Mouse (Mus musculus) lung, postnatal 0 days (tissue): Measurements from ENCODE around the gene Baz2b. TPM values are rescaled to one million over a fixed set of nuclear protein-coding genes. Genes with fewer than 3 reads are reported as not detected.

ENCODE experiments used
- ATAC-seq: fragments of 200-750 bp; cut with Nextera tagmentation; 2 replicates; pipeline ENCODE4 v1.8.0; 2017; ENCODE audit warnings: moderate library complexity
- DNase-seq: peaks from one replicate; pipeline ENCODE4 v3.0.0-alpha.2; 2016; ENCODE audit warnings: low spot score
- H3K27ac ChIP-seq: fragments of 300-500 bp; sonication (generic); 2 replicates; pipeline ENCODE4 v1.5.1; 2014; ENCODE audit warnings: antibody characterized with exemption, mild to moderate bottlenecking, low read length, mixed read lengths
- H3K27me3 ChIP-seq: fragments of 300-500 bp; sonication (generic); replicated peaks from 2 replicates; pipeline ENCODE4 v1.6.1; 2014; ENCODE audit warnings: low read length, mixed read lengths; ENCODE audit not compliant: insufficient read depth
- H3K36me3 ChIP-seq: fragments of 300-500 bp; sonication (generic); 2 replicates; pipeline ENCODE4 v1.6.1; 2014; ENCODE audit warnings: low read length, mixed read lengths; ENCODE audit not compliant: insufficient read depth
- H3K4me1 ChIP-seq: fragments of 300-500 bp; sonication (generic); 2 replicates; pipeline ENCODE4 v1.6.1; 2014; ENCODE audit warnings: antibody characterized with exemption, low read depth, low read length, mixed read lengths; ENCODE audit not compliant: insufficient read depth
- H3K4me2 ChIP-seq: fragments of 300-500 bp; sonication (generic); replicated peaks from 2 replicates; pipeline ENCODE4 v1.6.1; 2014; ENCODE audit warnings: low read depth, mild to moderate bottlenecking, low read length, moderate library complexity, mixed read lengths
- H3K4me3 ChIP-seq: fragments of 300-500 bp; sonication (generic); 2 replicates; pipeline ENCODE4 v1.5.1; 2014; ENCODE audit warnings: low read depth, low read length
- H3K9ac ChIP-seq: fragments of 300-500 bp; sonication (generic); replicated peaks from 2 replicates; pipeline ENCODE4 v1.6.1; 2014; ENCODE audit warnings: low read depth, mild to moderate bottlenecking
- H3K9me3 ChIP-seq: fragments of 300-500 bp; sonication (generic); 2 replicates; pipeline ENCODE4 v1.6.1; 2016; ENCODE audit warnings: low read length, mixed read lengths
- CTCF ChIP-seq: IDR thresholded peaks from 2 replicates; pipeline ENCODE4 v1.5.1; 2016; ENCODE audit warnings: antibody characterized with exemption, mild to moderate bottlenecking
- EP300 ChIP-seq: IDR thresholded peaks from 2 replicates; pipeline ENCODE4 v1.6.1; 2016; ENCODE audit warnings: antibody characterized with exemption, mild to moderate bottlenecking, control low read depth
- WGBS: fragments of 180-500 bp; shearing (Covaris S2); extraction: QIAGEN DNeasy Blood & Tissue Kit; methylation state at CpG from one replicate; pipeline ENCODE4 v1.1.7; 2014; 5-methylcytosine and 5-hydroxymethylcytosine counted together
- polyA plus RNA-seq: library from polyadenylated mRNA; unstranded; fragments of >200 nt; fragmentation: Nextera tagmentation; extraction: Ambion mirVana; gene quantifications from 2 replicates; pipeline ENCODE4 v1.2.1, GENCODE M21; 2015

Baz2b gene
- polyA plus RNA-seq, 1 experiment from 2014 or later, result 63.0 TPM

GRCm38 (mm10) chr2:60123911-60124647 is 85.6 kb downstream of the Baz2b start:
- peak overlapping the region; percentile 100 for H3K4me3 ChIP-seq
- WGBS, result 1% methylated on average over 13 of the region's 13 CpGs
- no peaks in the 10 kb centered on the region for H3K9me3 ChIP-seq
- no peak for ATAC-seq
- TF ChIP-seq EP300 (peak; percentile 30; the same call in 1 of the 2 replicates), CTCF (no peak)
- no peaks in the 10 kb centered on the region for H3K36me3 ChIP-seq
- peak overlapping the region; percentile 100 for H3K27ac ChIP-seq
- peaks cover 3% of the 10 kb centered on the region; the same call in 1 of the 2 replicates for H3K4me1 ChIP-seq
- H3K9ac ChIP-seq, result peak overlapping the region; percentile 100
- no peaks in the 10 kb centered on the region for H3K27me3 ChIP-seq
- peak overlapping the region; percentile 55 for H3K4me2 ChIP-seq
- no peak for DNase-seq

- 38% methylated on average over 6 of the region's 6 CpGs for WGBS
- Histone ChIP-seq H3K27ac (no peak overlapping the region), H3K36me3 (no peaks in the 10 kb centered on the region), H3K9ac (no peak overlapping the region), H3K4me1 (peaks cover 3% of the 10 kb centered on the region; the same call in 1 of the 2 replicates), H3K4me2 (peak overlapping the region; percentile 22; the same call in 1 of the 2 replicates), H3K27me3 (no peaks in the 10 kb centered on the region), H3K4me3 (no peak overlapping the region; the same call in 1 of the 2 replicates), H3K9me3 (no peaks in the 10 kb centered on the region)
- peak; percentile 45 for DNase-seq
- no peak for ATAC-seq
- TF ChIP-seq CTCF, result no peak
- no peak for TF ChIP-seq EP300
Measured at GRCm38 (mm10) chr2:60123061-60123874, 86.4 kb downstream of the Baz2b start.

- Histone ChIP-seq H3K4me1 (peaks cover 3% of the 10 kb centered on the region; the same call in 1 of the 2 replicates), H3K27me3 (no peaks in the 10 kb centered on the region), H3K4me3 (no peak overlapping the region), H3K9ac (no peak overlapping the region), H3K9me3 (no peaks in the 10 kb centered on the region), H3K4me2 (no peak overlapping the region), H3K27ac (no peak overlapping the region), H3K36me3 (no peaks in the 10 kb centered on the region)
- 29% methylated on average over 2 of the region's 2 CpGs for WGBS
- TF ChIP-seq CTCF (no peak), EP300 (no peak)
- DNase-seq (peak; percentile 63), ATAC-seq (no peak)
Measured at GRCm38 (mm10) chr2:60122188-60122587, 87.5 kb downstream of the Baz2b start.

GRCm38 (mm10) chr2:60120681-60121080 is 89.0 kb downstream of the Baz2b start:
- H3K27me3 ChIP-seq, result no peaks in the 10 kb centered on the region
- DNase-seq, result no peak
- no peak overlapping the region for H3K9ac ChIP-seq
- no peak for ATAC-seq
- H3K4me2 ChIP-seq, result no peak overlapping the region
- peaks cover 3% of the 10 kb centered on the region; the same call in 1 of the 2 replicates for H3K4me1 ChIP-seq
- no peaks in the 10 kb centered on the region for H3K36me3 ChIP-seq
- WGBS, result 64% methylated on average over 2 of the region's 2 CpGs
- H3K4me3 ChIP-seq, result no peak overlapping the region
- no peak overlapping the region for H3K27ac ChIP-seq
- TF ChIP-seq EP300 (no peak), CTCF (no peak)
- H3K9me3 ChIP-seq, result no peaks in the 10 kb centered on the region

- no peaks in the 10 kb centered on the region for H3K36me3 ChIP-seq
- peaks cover 3% of the 10 kb centered on the region; the same call in 1 of the 2 replicates for H3K4me1 ChIP-seq
- no peaks in the 10 kb centered on the region for H3K27me3 ChIP-seq
- H3K4me3 ChIP-seq, result no peak overlapping the region
- TF ChIP-seq EP300, result no peak
- no peak for TF ChIP-seq CTCF
- H3K9me3 ChIP-seq, result no peaks in the 10 kb centered on the region
- 54% methylated on average over 10 of the region's 10 CpGs for WGBS
- DNase-seq (no peak), ATAC-seq (no peak)
- H3K9ac ChIP-seq, result no peak overlapping the region
- no peak overlapping the region for H3K4me2 ChIP-seq
- no peak overlapping the region for H3K27ac ChIP-seq
Measured at GRCm38 (mm10) chr2:60118684-60119558, 90.7 kb downstream of the Baz2b start.
